Mouse (Mus musculus): ENCODE results near the gene Doc2b. TPM values are rescaled to one million over a fixed set of nuclear protein-coding genes. Genes with fewer than 3 reads are reported as not detected.

Doc2b gene
- total RNA-seq (2012; rRNA removed) (0.04 TPM in 1 of 2 replicates, not detected in the other), total RNA-seq (2014; rRNA removed) (not detected in 2 replicates), polyA plus RNA-seq (2012; ENCODE audit: insufficient read length, low read depth) (not detected in 2 replicates)

DNA sequence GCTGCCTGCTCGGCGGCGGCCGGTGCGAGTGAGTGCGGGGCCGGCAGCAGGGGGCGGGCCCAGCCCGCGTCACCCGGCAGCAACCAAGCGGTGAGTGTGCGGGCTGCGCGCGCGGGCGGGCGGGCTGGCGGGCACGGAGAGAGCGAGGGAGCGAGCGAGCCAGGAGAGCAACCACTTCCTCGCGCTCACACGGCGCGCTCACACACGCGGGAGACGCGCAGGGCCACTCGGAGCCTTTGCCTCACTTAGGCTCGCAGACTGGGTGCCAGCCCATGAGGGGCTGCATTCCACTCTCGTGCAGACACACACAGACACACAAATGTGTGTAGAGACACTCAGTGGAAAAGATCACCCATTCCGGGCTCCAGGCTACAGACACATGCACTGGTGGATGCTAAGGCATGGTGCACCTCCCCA, at the start of gene Doc2b:
Doc2b (minus strand) TSS at position 21 of the 417 bp plus-strand sequence.
- TF ChIP-seq IRF4 (IDR thresholded peaks at IDR 0.05; ENCODE audit: low read depth, low read length) (no peak), HCFC1 (IDR thresholded peaks at IDR 0.05; ENCODE audit: low read depth, low read length) (no peak), NRF1 (IDR thresholded peaks at IDR 0.05; ENCODE audit: low read depth, low read length) (no peak), POLR2AphosphoS2 (IDR thresholded peaks at IDR 0.05; ENCODE audit: low read depth, low read length) (no peak), ELF1 (IDR thresholded peaks at IDR 0.05; ENCODE audit: low read depth, low read length) (no peak), ZKSCAN1 (IDR thresholded peaks at IDR 0.05; ENCODE audit: borderline replicate concordance, low read depth, low read length) (no peak), JUN (IDR thresholded peaks at IDR 0.05; ENCODE audit: insufficient read depth, low read depth, low read length) (no peak), MXI1 (IDR thresholded peaks at IDR 0.05; ENCODE audit: low read depth, low read length) (no peak)
- Histone ChIP-seq H3K79me2 (replicated peaks; ENCODE audit: control insufficient read depth, extremely low read depth, insufficient read depth, poor library complexity, severe bottlenecking) (no peaks in the 10 kb centered on the region), H3K4me2 (ENCODE audit: insufficient read depth, low read depth, poor library complexity, severe bottlenecking) (no peak within 1 kb of the TSS), H3K36me3 (replicated peaks in 1 of 2; ENCODE audit: control insufficient read depth in 1 of 2, insufficient read depth in 1 of 2, low read length in 1 of 2) (no peaks in the 10 kb centered on the region), H3K4me3 (replicated peaks in 1 of 3; ENCODE audit: low read depth in 2 of 3, low read length in 2 of 3, poor library complexity in 1 of 3) (no peak within 1 kb of the TSS), H3K4me1 (ENCODE audit: control insufficient read depth in 1 of 2, insufficient read depth in 2 of 2) (no peaks in the 10 kb centered on the region), H3K27me3 (replicated peaks) (peaks cover 15% of the 10 kb centered on the region), H3K9me3 (replicated peaks; ENCODE audit: low read length) (no peaks in the 10 kb centered on the region), H3K27ac (ENCODE audit: insufficient read depth, low read depth) (no peak within 1 kb of the TSS), H3K9ac (ENCODE audit: insufficient read depth, low read depth) (no peak within 1 kb of the TSS)
- DNase-seq (ENCODE audit: extremely low read depth): no peak
- dilution Hi-C loops (cut with MboI; ENCODE audit: extremely low pct_ligation_motif_present, extremely low pct_unique_long_range_greater_than_20kb, low sequenced_read_pairs): no loop called here
- in situ Hi-C loops (cut with MboI; ENCODE audit: low pct_ligation_motif_present, low pct_unique_long_range_greater_than_20kb, low sequenced_read_pairs): no loop called here

DNA sequence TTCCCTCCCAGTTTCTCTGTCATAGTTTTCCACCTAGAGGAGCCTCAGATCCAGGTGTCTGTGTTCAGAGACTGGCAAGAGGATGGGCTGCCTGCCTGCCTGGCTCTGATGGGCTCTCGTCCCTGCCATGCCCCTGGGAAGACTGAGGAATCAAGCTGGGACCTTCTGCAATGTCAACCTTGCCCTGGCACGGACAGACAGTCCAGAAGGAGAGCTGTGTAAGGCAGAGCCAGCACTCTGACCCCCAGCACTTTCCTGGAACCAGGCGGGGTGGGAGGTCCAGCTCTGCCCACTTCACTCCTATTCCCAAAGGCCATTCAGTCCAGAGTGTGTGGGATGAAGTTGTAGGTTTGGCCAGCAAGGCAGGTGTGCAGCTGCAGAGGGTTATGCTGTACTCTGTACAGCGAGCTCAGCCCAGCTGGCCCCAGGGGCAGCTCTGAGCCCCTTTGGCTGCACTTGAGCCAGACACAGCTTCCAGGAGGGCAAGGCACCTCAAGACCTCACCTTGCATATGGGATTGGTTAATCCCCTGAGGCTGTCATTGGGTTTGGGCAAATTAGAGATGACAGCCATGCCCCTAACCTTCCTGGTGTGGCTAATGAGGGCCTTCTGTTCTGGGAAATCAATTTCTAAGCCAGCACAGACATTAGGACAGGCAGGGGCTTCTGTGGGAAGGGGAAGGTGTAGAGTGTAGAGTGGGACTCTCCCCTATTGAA, 47.2 kb upstream of the Doc2b start:
- Histone ChIP-seq H3K27ac (ENCODE audit: insufficient read depth, low read depth) (no peak overlapping the region), H3K9ac (ENCODE audit: insufficient read depth, low read depth) (no peak overlapping the region), H3K4me1 (ENCODE audit: control insufficient read depth in 1 of 2, insufficient read depth in 2 of 2) (peaks cover 0 to 34% of the 10 kb centered on the region in 2 experiments; a peak in 2 of 4 replicates), H3K9me3 (replicated peaks; ENCODE audit: low read length) (no peaks in the 10 kb centered on the region), H3K79me2 (replicated peaks; ENCODE audit: control insufficient read depth, extremely low read depth, insufficient read depth, poor library complexity, severe bottlenecking) (no peaks in the 10 kb centered on the region), H3K4me3 (replicated peaks in 1 of 3; ENCODE audit: low read depth in 2 of 3, low read length in 2 of 3, poor library complexity in 1 of 3) (no peak overlapping the region), H3K4me2 (ENCODE audit: insufficient read depth, low read depth, poor library complexity, severe bottlenecking) (no peak overlapping the region), H3K27me3 (replicated peaks) (no peaks in the 10 kb centered on the region), H3K36me3 (replicated peaks in 1 of 2; ENCODE audit: control insufficient read depth in 1 of 2, insufficient read depth in 1 of 2, low read length in 1 of 2) (no peaks in the 10 kb centered on the region)
- in situ Hi-C loops (cut with MboI; ENCODE audit: low pct_ligation_motif_present, low pct_unique_long_range_greater_than_20kb, low sequenced_read_pairs) (no loop called here), dilution Hi-C loops (cut with MboI; ENCODE audit: extremely low pct_ligation_motif_present, extremely low pct_unique_long_range_greater_than_20kb, low sequenced_read_pairs) (no loop called here)
- no peak for TF ChIP-seq MYC (IDR thresholded peaks at IDR 0.05; ENCODE audit: low read depth, low read length)
- TF ChIP-seq ELF1 (IDR thresholded peaks at IDR 0.05; ENCODE audit: low read depth, low read length): no peak
- no peak for TF ChIP-seq BHLHE40 (IDR thresholded peaks at IDR 0.05; ENCODE audit: low read depth, low read length)
- no peak for TF ChIP-seq TCF12 (IDR thresholded peaks at IDR 0.05; ENCODE audit: low read depth, low read length)
- no peak for TF ChIP-seq CHD1 (IDR thresholded peaks at IDR 0.05; ENCODE audit: low read depth, low read length)
- no peak for TF ChIP-seq HCFC1 (IDR thresholded peaks at IDR 0.05; ENCODE audit: low read depth, low read length)
- no peak for DNase-seq (ENCODE audit: extremely low read depth)
